Mouse (Mus musculus): ENCODE measurements at regions not wholly inside any gene's neighbourhood (a gene's known extent, or its start where the extent isn't known, plus 50 kb on each side); places are given as distances from the start of the nearest gene placed in this dataset.
"Not testable (repeated sequence)": the region's sequence is repeated elsewhere in the genome, so short reads cannot be mapped to it uniquely, and the experiment has no call there.

- DNase-seq (ENCODE audit: low spot score in 2 of 2) = not testable (repeated sequence)
These were observed 223.6 kb upstream of the Car8 start for GRCm38 (mm10) chr4:8462414-8462813.

GRCm38 (mm10) chr4:8454346-8454745 is 215.5 kb upstream of the Car8 start:
- no peak for DNase-seq (ENCODE audit: low spot score in 2 of 2)

GRCm38 (mm10) chr4:8432393-8432792 is 193.6 kb upstream of the Car8 start:
- DNase-seq (ENCODE audit: low spot score in 2 of 2) = no peak

GRCm38 (mm10) chr4:8431032-8431332 is 192.1 kb upstream of the Car8 start:
- DNase-seq (ENCODE audit: low spot score in 2 of 2) = no peak

GRCm38 (mm10) chr4:8430269-8431031 is 191.6 kb upstream of the Car8 start:
- no peak for DNase-seq (ENCODE audit: low spot score in 2 of 2)

- no peak for DNase-seq (ENCODE audit: low spot score in 2 of 2)
These were observed 190.9 kb upstream of the Car8 start for GRCm38 (mm10) chr4:8429771-8430170.

GRCm38 (mm10) chr4:8428629-8429523 is 190.0 kb upstream of the Car8 start:
- no peak for DNase-seq (ENCODE audit: low spot score in 2 of 2)

- no peak for DNase-seq (ENCODE audit: low spot score in 2 of 2)
These were observed 189.0 kb upstream of the Car8 start for GRCm38 (mm10) chr4:8427812-8428211.

GRCm38 (mm10) chr4:8423392-8424045 is 184.7 kb upstream of the Car8 start:
- DNase-seq (ENCODE audit: low spot score in 2 of 2) = no peak

GRCm38 (mm10) chr4:8421285-8421684 is 182.4 kb upstream of the Car8 start:
- no peak for DNase-seq (ENCODE audit: low spot score in 2 of 2)

- no peak for DNase-seq (ENCODE audit: low spot score in 2 of 2)
These were observed 179.7 kb upstream of the Car8 start for GRCm38 (mm10) chr4:8418374-8419031.

- no peak for DNase-seq (ENCODE audit: low spot score in 2 of 2)
These were observed 179.0 kb upstream of the Car8 start for GRCm38 (mm10) chr4:8417821-8418220.

GRCm38 (mm10) chr4:8413307-8413706 is 174.5 kb upstream of the Car8 start:
- no peak for DNase-seq (ENCODE audit: low spot score in 2 of 2)

- no peak for DNase-seq (ENCODE audit: low spot score in 2 of 2)
These were observed 161.2 kb upstream of the Car8 start for GRCm38 (mm10) chr4:8400069-8400468.

GRCm38 (mm10) chr4:8399430-8399829 is 160.6 kb upstream of the Car8 start:
- no peak for DNase-seq (ENCODE audit: low spot score in 2 of 2)

GRCm38 (mm10) chr4:8398969-8399368 is 160.1 kb upstream of the Car8 start:
- DNase-seq (ENCODE audit: low spot score in 2 of 2) = no peak

- no peak for DNase-seq (ENCODE audit: low spot score in 2 of 2)
These were observed 144.3 kb upstream of the Car8 start for GRCm38 (mm10) chr4:8383162-8383561.

GRCm38 (mm10) chr4:8382125-8382417 is 143.2 kb upstream of the Car8 start:
- DNase-seq (ENCODE audit: low spot score in 2 of 2) = no peak

GRCm38 (mm10) chr4:8381408-8382124 is 142.7 kb upstream of the Car8 start:
- no peak for DNase-seq (ENCODE audit: low spot score in 2 of 2)

- DNase-seq (ENCODE audit: low spot score in 2 of 2) = peak in 1 of 2 experiments; percentile 9
These were observed 142.0 kb upstream of the Car8 start for GRCm38 (mm10) chr4:8380711-8381338.
